Mouse (Mus musculus): ENCODE measurements around the gene Slc26a5. TPM values are rescaled to one million over a fixed set of nuclear protein-coding genes. Genes with fewer than 3 reads are reported as not detected.

Slc26a5 gene
- polyA plus RNA-seq, 1 experiment from 2014 or later: not detected

- H3K4me2 ChIP-seq (replicated peaks; ENCODE audit: low read depth, low read length): no peak overlapping the region
- ATAC-seq (ENCODE audit: low FRiP score): no peak
- 0 out of 2 replicates have a peak, but pooled peaks cover 2% of the 10 kb centered on the region for H3K36me3 ChIP-seq (ENCODE audit: control insufficient read depth, insufficient read depth, low read length)
- H3K4me3 ChIP-seq (ENCODE audit: low read depth, low read length): no peak overlapping the region
- H3K9me3 ChIP-seq (ENCODE audit: control insufficient read depth, low read length): no peaks in the 10 kb centered on the region
- DNase-seq (ENCODE audit: low spot score): no peak
- H3K9ac ChIP-seq (ENCODE audit: low read depth, low read length): no peak overlapping the region
- H3K27me3 ChIP-seq (ENCODE audit: control insufficient read depth, insufficient read depth, low read length): no peaks in the 10 kb centered on the region
- H3K27ac ChIP-seq (ENCODE audit: low read depth, low read length): no peak overlapping the region
- WGBS: 97% methylated on average over 6 of the region's 6 CpGs
- no peaks in the 10 kb centered on the region for H3K4me1 ChIP-seq (replicated peaks; ENCODE audit: control insufficient read depth, insufficient read depth, low read length)
These were observed 88.9 kb downstream of the Slc26a5 start for GRCm38 (mm10) chr5:21776491-21776890.

DNA sequence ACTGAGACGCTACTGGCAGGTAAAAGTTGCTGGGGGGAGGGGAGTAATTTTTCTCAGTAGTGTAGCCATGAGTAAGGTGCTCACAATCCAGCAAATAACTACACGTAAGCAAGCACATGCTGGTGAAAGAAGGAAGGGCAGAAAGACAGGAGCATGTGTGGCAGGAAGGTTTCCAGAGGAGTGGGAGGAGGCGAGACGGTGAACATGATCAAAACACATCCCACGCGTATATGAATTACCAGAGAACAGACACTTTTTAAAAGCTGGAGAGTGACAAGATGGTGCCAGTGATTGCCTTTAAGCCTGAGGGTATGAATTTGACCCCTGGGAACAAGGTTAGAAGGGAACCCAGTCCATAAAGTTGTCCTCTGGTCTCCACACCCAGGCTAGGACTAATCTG lies 95.6 kb downstream of the Slc26a5 start:
- 91% methylated on average over 6 of the region's 6 CpGs for WGBS
- peaks cover 21% of the 10 kb centered on the region for H3K36me3 ChIP-seq (ENCODE audit: control insufficient read depth, insufficient read depth, low read length)
- no peak for DNase-seq (ENCODE audit: low spot score)

DNA sequence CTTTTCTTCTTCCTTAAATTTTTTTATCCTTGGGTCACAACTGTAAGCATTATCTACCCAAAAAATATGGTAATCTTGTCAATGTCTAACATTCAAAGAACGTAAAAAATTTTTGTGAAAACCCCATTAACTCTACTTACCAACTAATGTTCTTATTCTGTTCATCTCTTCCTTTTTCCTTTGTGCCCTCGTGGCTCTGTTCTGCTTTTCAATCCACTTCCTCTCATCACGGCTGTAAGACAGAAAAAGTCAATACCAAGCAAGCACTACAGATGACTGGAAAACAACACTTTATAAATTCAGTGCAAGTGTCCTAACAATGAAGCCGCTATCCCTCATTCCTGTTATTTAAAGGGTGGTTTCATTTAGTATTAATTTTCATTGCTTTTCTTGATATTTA lies 96.9 kb downstream of the Slc26a5 start:
- Histone ChIP-seq H3K27me3 (ENCODE audit: control insufficient read depth, insufficient read depth, low read length) (no peaks in the 10 kb centered on the region), H3K9ac (ENCODE audit: low read depth, low read length) (no peak overlapping the region), H3K4me1 (replicated peaks; ENCODE audit: control insufficient read depth, insufficient read depth, low read length) (no peaks in the 10 kb centered on the region), H3K4me3 (ENCODE audit: low read depth, low read length) (no peak overlapping the region), H3K36me3 (ENCODE audit: control insufficient read depth, insufficient read depth, low read length) (peaks cover 23% of the 10 kb centered on the region), H3K27ac (ENCODE audit: low read depth, low read length) (no peak overlapping the region), H3K9me3 (ENCODE audit: control insufficient read depth, low read length) (no peaks in the 10 kb centered on the region), H3K4me2 (replicated peaks; ENCODE audit: low read depth, low read length) (no peak overlapping the region)
- ATAC-seq (ENCODE audit: low FRiP score) (no peak), DNase-seq (ENCODE audit: low spot score) (no peak)
- WGBS: 95% methylated on average over 4 of the region's 4 CpGs

More for the DNA sequence above, 95.6 kb downstream of the Slc26a5 start:
- Histone ChIP-seq H3K9ac (ENCODE audit: low read depth, low read length) (no peak overlapping the region), H3K4me1 (replicated peaks; ENCODE audit: control insufficient read depth, insufficient read depth, low read length) (no peaks in the 10 kb centered on the region), H3K9me3 (ENCODE audit: control insufficient read depth, low read length) (no peaks in the 10 kb centered on the region), H3K4me3 (ENCODE audit: low read depth, low read length) (no peak overlapping the region), H3K27ac (ENCODE audit: low read depth, low read length) (no peak overlapping the region), H3K4me2 (replicated peaks; ENCODE audit: low read depth, low read length) (no peak overlapping the region), H3K27me3 (ENCODE audit: control insufficient read depth, insufficient read depth, low read length) (no peaks in the 10 kb centered on the region)
- ATAC-seq (ENCODE audit: low FRiP score): no peak

Other genes with a start within 250 kb of the Slc26a5 start
- 0.25 and 0.32 TPM in 2 replicates for gene Fbxl13, start 220.0 kb downstream of the Slc26a5 start, polyA plus RNA-seq (2014; fragmentation: Nextera tagmentation; extraction: Ambion mirVana)
- 88.4 and 93.0 TPM in 2 replicates for gene Armc10, start 219.8 kb downstream of the Slc26a5 start, polyA plus RNA-seq (2014; fragmentation: Nextera tagmentation; extraction: Ambion mirVana)
- gene Napepld, start 164.2 kb downstream of the Slc26a5 start, polyA plus RNA-seq (2014; fragmentation: Nextera tagmentation; extraction: Ambion mirVana): 7.0 and 7.8 TPM in 2 replicates
- gene Pmpcb, start 128.5 kb downstream of the Slc26a5 start, polyA plus RNA-seq (2014; fragmentation: Nextera tagmentation; extraction: Ambion mirVana): 101 and 111 TPM in 2 replicates
- gene Dnajc2, start 80.4 kb downstream of the Slc26a5 start, polyA plus RNA-seq (2014; fragmentation: Nextera tagmentation; extraction: Ambion mirVana): 96.1 and 101 TPM in 2 replicates
- gene Psmc2, start 80.3 kb downstream of the Slc26a5 start, polyA plus RNA-seq (2014; fragmentation: Nextera tagmentation; extraction: Ambion mirVana): 245 and 265 TPM in 2 replicates

Data from hindbrain, embryonic 11.5 days (tissue).